Mouse (Mus musculus): ENCODE measurements around the gene Dolpp1. TPM values are rescaled to one million over a fixed set of nuclear protein-coding genes. Genes with fewer than 3 reads are reported as not detected.

The Dolpp1 gene
- polyA plus RNA-seq, 1 experiment from 2014 or later: 41.9 TPM

GRCm38 (mm10) chr2:30446891-30447826, 55.1 kb downstream of the Dolpp1 start:
- ATAC-seq (ENCODE audit: low FRiP score) (no peak), DNase-seq (ENCODE audit: low spot score) (no peak)
- Histone ChIP-seq H3K4me2 (replicated peaks; ENCODE audit: low read depth, low read length) (no peak overlapping the region), H3K36me3 (ENCODE audit: control insufficient read depth, insufficient read depth, low read length) (peaks cover 4% of the 10 kb centered on the region; the same call in 1 of the 2 replicates), H3K9me3 (ENCODE audit: control insufficient read depth, low read length) (peaks cover 5% of the 10 kb centered on the region; the same call in 1 of the 2 replicates), H3K4me1 (replicated peaks; ENCODE audit: control insufficient read depth, insufficient read depth, low read length) (peaks cover 15% of the 10 kb centered on the region), H3K9ac (ENCODE audit: low read depth, low read length) (no peak overlapping the region), H3K27me3 (ENCODE audit: control insufficient read depth, insufficient read depth, low read length) (no peaks in the 10 kb centered on the region), H3K4me3 (ENCODE audit: low read depth, low read length) (no peak overlapping the region), H3K27ac (ENCODE audit: low read depth, low read length) (no peak overlapping the region)
- 86% methylated on average over 10 of the region's 10 CpGs for WGBS

DNA sequence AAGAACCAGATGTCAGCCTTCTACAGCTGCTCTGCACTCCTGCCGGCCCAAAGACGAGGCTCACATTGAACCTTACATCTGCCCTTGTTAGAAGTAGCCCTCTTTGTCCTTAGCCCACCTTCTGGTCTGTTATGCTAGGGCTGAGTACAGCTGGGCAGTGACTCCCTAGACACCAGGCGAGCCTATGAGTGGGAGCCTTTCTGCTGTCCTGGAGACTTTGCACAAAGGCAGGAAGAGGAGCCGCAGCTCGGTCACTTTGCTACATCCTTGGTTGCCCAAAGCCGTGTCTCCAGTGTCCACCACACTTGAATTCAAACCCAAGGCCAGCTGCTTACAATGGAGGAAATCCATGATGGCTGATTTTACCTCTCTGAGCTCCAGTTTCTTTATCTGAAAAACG, 56.3 kb downstream of the Dolpp1 start:
- no peak overlapping the region for H3K27ac ChIP-seq (ENCODE audit: low read depth, low read length)
- no peak overlapping the region for H3K4me3 ChIP-seq (ENCODE audit: low read depth, low read length)
- ATAC-seq (ENCODE audit: low FRiP score) (no peak), DNase-seq (ENCODE audit: low spot score) (no peak)
- H3K27me3 ChIP-seq (ENCODE audit: control insufficient read depth, insufficient read depth, low read length): no peaks in the 10 kb centered on the region
- H3K4me1 ChIP-seq (replicated peaks; ENCODE audit: control insufficient read depth, insufficient read depth, low read length): peaks cover 12% of the 10 kb centered on the region
- WGBS: 90% methylated on average over 7 of the region's 7 CpGs
- no peak overlapping the region for H3K9ac ChIP-seq (ENCODE audit: low read depth, low read length)
- H3K36me3 ChIP-seq (ENCODE audit: control insufficient read depth, insufficient read depth, low read length): peaks cover 4% of the 10 kb centered on the region; the same call in 1 of the 2 replicates
- H3K9me3 ChIP-seq (ENCODE audit: control insufficient read depth, low read length): peaks cover 5% of the 10 kb centered on the region; the same call in 1 of the 2 replicates
- H3K4me2 ChIP-seq (replicated peaks; ENCODE audit: low read depth, low read length): no peak overlapping the region

Other genes with a start within 250 kb of the Dolpp1 start
- 15.3 and 15.6 TPM in 2 replicates for gene Endog, start 220.8 kb upstream of the Dolpp1 start, polyA plus RNA-seq (2014; fragmentation: Nextera tagmentation; extraction: Ambion mirVana)
- gene Spout1, start 213.8 kb upstream of the Dolpp1 start, polyA plus RNA-seq (2014; fragmentation: Nextera tagmentation; extraction: Ambion mirVana): 62.1 and 65.9 TPM in 2 replicates
- 9.4 and 10.0 TPM in 2 replicates for gene Kyat1, start 186.4 kb upstream of the Dolpp1 start, polyA plus RNA-seq (2014; fragmentation: Nextera tagmentation; extraction: Ambion mirVana)
- 47.6 and 55.9 TPM in 2 replicates for gene Lrrc8a, start 154.5 kb upstream of the Dolpp1 start, polyA plus RNA-seq (2014; fragmentation: Nextera tagmentation; extraction: Ambion mirVana)
- gene Gm28035, start 151.7 kb upstream of the Dolpp1 start, polyA plus RNA-seq (2014; fragmentation: Nextera tagmentation; extraction: Ambion mirVana): 0.06 and 0.07 TPM in 2 replicates
- gene Phyhd1, start 126.1 kb upstream of the Dolpp1 start, polyA plus RNA-seq (2014; fragmentation: Nextera tagmentation; extraction: Ambion mirVana): 4.2 and 5.6 TPM in 2 replicates
- gene Gm28038, start 111.2 kb upstream of the Dolpp1 start, polyA plus RNA-seq (2014; fragmentation: Nextera tagmentation; extraction: Ambion mirVana): not detected in 2 replicates
- 24.0 and 24.1 TPM in 2 replicates for gene Dolk, start 105.9 kb upstream of the Dolpp1 start, polyA plus RNA-seq (2014; fragmentation: Nextera tagmentation; extraction: Ambion mirVana)
- 44.5 and 49.9 TPM in 2 replicates for gene Nup188, start 105.9 kb upstream of the Dolpp1 start, polyA plus RNA-seq (2014; fragmentation: Nextera tagmentation; extraction: Ambion mirVana)
- gene Sh3glb2, start 32.9 kb upstream of the Dolpp1 start, polyA plus RNA-seq (2014; fragmentation: Nextera tagmentation; extraction: Ambion mirVana): 42.6 and 48.5 TPM in 2 replicates
- gene Miga2, start 28.0 kb upstream of the Dolpp1 start, polyA plus RNA-seq (2014; fragmentation: Nextera tagmentation; extraction: Ambion mirVana): 13.9 and 18.6 TPM in 2 replicates
- gene Crat, start 23.6 kb downstream of the Dolpp1 start, polyA plus RNA-seq (2014; fragmentation: Nextera tagmentation; extraction: Ambion mirVana): 21.5 and 27.5 TPM in 2 replicates
- gene Ptpa, start 23.8 kb downstream of the Dolpp1 start, polyA plus RNA-seq (2014; fragmentation: Nextera tagmentation; extraction: Ambion mirVana): 55.4 and 62.8 TPM in 2 replicates
- gene Ier5l, start 82.0 kb downstream of the Dolpp1 start, polyA plus RNA-seq (2014; fragmentation: Nextera tagmentation; extraction: Ambion mirVana): 6.3 and 6.8 TPM in 2 replicates
- gene Cstad, start 202.8 kb downstream of the Dolpp1 start, polyA plus RNA-seq (2014; fragmentation: Nextera tagmentation; extraction: Ambion mirVana): 0.18 and 0.57 TPM in 2 replicates

All from hindbrain, embryonic 11.5 days (tissue).